ENCODE assay signal across 12 mouse cellular contexts in genomic region chr6:148384111-148384895, GRCm38 (mm10). TPM values are rescaled to one million over a fixed set of nuclear protein-coding genes. Genes with fewer than 3 reads are reported as not detected.
DNase-seq lines count a peak whose midpoint lies in the region; ATAC-seq lines count a peak whose summit lies in the region.
"Had no signal": no experiment of that assay in that cellular context is flagged by ENCODE, and none has a peak within 500 bp of the region (broad histone marks: within the 10 kb centered on the region; RNA-seq: fewer than 3 reads in every experiment).

No protein-coding gene starts in this region.

- H3K9me3 ChIP-seq in heart, embryonic 14.5 days (ENCODE audit: control insufficient read depth, low read length), result no peaks in the 10 kb centered on the region
- H3K9me3 ChIP-seq: limb, embryonic 13.5 days had no signal

- peaks cover 10 to 16% of the 10 kb centered on the region in 2 experiments for H3K4me1 ChIP-seq in heart, embryonic 14.5 days (ENCODE audit: control insufficient read depth in 2 of 2, insufficient read depth in 2 of 2, low read length in 2 of 2)
- H3K4me1 ChIP-seq: limb, embryonic 13.5 days had no signal

- peak overlapping the region; percentile 11 to 55 for H3K27ac ChIP-seq in heart, embryonic 14.5 days (replicated peaks in 1 of 2; ENCODE audit: control insufficient read depth in 1 of 2, insufficient read depth in 1 of 2, low read depth in 2 of 2, low read length in 2 of 2)
- H3K27ac ChIP-seq: limb, embryonic 13.5 days had no signal

- H3K9ac ChIP-seq in heart, embryonic 14.5 days (ENCODE audit: low read length), result no peak overlapping the region
- H3K9ac ChIP-seq: limb, embryonic 13.5 days had no signal

- WGBS in heart, embryonic 14.5 days, result 50% methylated on average over 6 of the region's 6 CpGs

- H3K27me3 ChIP-seq in heart, embryonic 14.5 days (ENCODE audit: control insufficient read depth, insufficient read depth, low read length), result no peaks in the 10 kb centered on the region
- H3K27me3 ChIP-seq: limb, embryonic 13.5 days had no signal

- H3K4me2 ChIP-seq in heart, embryonic 14.5 days (ENCODE audit: low read length), result no peak overlapping the region
- H3K4me2 ChIP-seq: limb, embryonic 13.5 days had no signal

- no peak overlapping the region for H3K4me3 ChIP-seq in heart, embryonic 14.5 days (ENCODE audit: control insufficient read depth in 1 of 2, insufficient read depth in 1 of 2, low read depth in 1 of 2, low read length in 2 of 2)
- H3K4me3 ChIP-seq: erythroblast, embryonic 14.5 days; limb, embryonic 13.5 days had no signal

- peak; percentile 53 for ATAC-seq in frontal cortex, adult (ENCODE audit: low TSS enrichment)
- peak; percentile 82 for ATAC-seq in heart, embryonic 14.5 days (ENCODE audit: insufficient number of reproducible peaks, insufficient read depth, low FRiP score, low read depth)
- ATAC-seq: activated CD4-positive, CD25-positive, alpha-beta regulatory T cell, adult 4 months had no signal

- no peaks in the 10 kb centered on the region for H3K36me3 ChIP-seq in heart, embryonic 14.5 days (ENCODE audit: control insufficient read depth, insufficient read depth, low read length)
- H3K36me3 ChIP-seq: limb, embryonic 13.5 days had no signal

- no peak for DNase-seq in frontal cortex, adult 2 months (ENCODE audit: extremely low spot score in 1 of 2, low spot score in 1 of 2)
- DNase-seq in brain, adult 2 months (ENCODE audit: low read depth, low spot score), result peak; percentile 58
- peak; percentile 87 for DNase-seq in lung, postnatal 10 days
- DNase-seq in thymus, postnatal 10 days (ENCODE audit: low spot score in 2 of 2), result no peak
- DNase-seq in frontal cortex, postnatal 10 days (ENCODE audit: low spot score in 2 of 2), result no peak
- no peak for DNase-seq in spleen, postnatal 10 days (ENCODE audit: low spot score in 2 of 2)

RNA-seq across cellular contexts. Expression of gene Tmtc1, which starts 59.9 kb away (rescaled TPM):
- polyA plus RNA-seq in frontal cortex, adult 2 months (2012; rRNA removed), result 32.2 and 38.0 TPM in 2 replicates
- 3.8 and 4.1 TPM in 2 replicates for polyA plus RNA-seq in heart, embryonic 14.5 days (2014; fragmentation: Nextera tagmentation; extraction: Ambion mirVana)
- polyA plus RNA-seq: C2C12; erythroblast, embryonic 14.5 days had no signal

Comparison
In these comparisons a context has a peak if more than half of its experiments do, and no peak if none do; other contexts are left out.
1. DNase-seq: peak in brain, adult 2 months (single experiment) and lung, postnatal 10 days (single experiment); none in frontal cortex, adult 2 months (0 of 2), thymus, postnatal 10 days (0 of 2), frontal cortex, postnatal 10 days (0 of 2) and spleen, postnatal 10 days (0 of 2).